Mouse (Mus musculus) T-helper 17 cell (primary cell): ENCODE results near the gene Olfr134.
"Not testable (repeated sequence)": the region's sequence is repeated elsewhere in the genome, so short reads cannot be mapped to it uniquely, and the experiment has no call there.

Experiments
- in situ Hi-C, 2 experiments: fragments of 300-600 bp; cut with MboI, MseI; formaldehyde crosslinking; loops; 1 replicate in 1 of 2; 2 replicates in 1 of 2; pipeline ENCODE4 v1.15.1; 2025; ENCODE audit warnings: high pct_unique_total_duplicates in 2 of 2

Olfr134 gene

GRCm38 (mm10) chr17:38171088-38171487 is at the start of gene Olfr134:
Gene Olfr134, plus strand, starts transcription at chr17:38171388.
- in situ Hi-C loops: no loop called here

GRCm38 (mm10) chr17:38124199-38124598 is 47.0 kb upstream of the Olfr134 start:
- in situ Hi-C loops: not testable (repeated sequence)

- in situ Hi-C loops: not testable (repeated sequence)
Measured at GRCm38 (mm10) chr17:38125371-38125770, 45.8 kb upstream of the Olfr134 start.

GRCm38 (mm10) chr17:38134426-38134825 is 36.8 kb upstream of the Olfr134 start, which contains the start of gene Olfr132:
Gene Olfr132, minus strand, starts transcription at chr17:38134526.
- in situ Hi-C loops: no loop called here

GRCm38 (mm10) chr17:38144981-38145380 is 26.2 kb upstream of the Olfr134 start, which contains the start of gene Olfr133:
Gene Olfr133, plus strand, starts transcription at chr17:38145281.
- in situ Hi-C loops: no loop called here

- in situ Hi-C loops: no loop called here
Measured at GRCm38 (mm10) chr17:38204035-38204434, 32.8 kb downstream of the Olfr134 start, which contains the start of gene Olfr135. Gene Olfr135, plus strand, starts transcription at chr17:38204335.
